Mouse (Mus musculus) forebrain, embryonic 14.5 days (tissue): ENCODE measurements around the gene Ccdc121. TPM values are rescaled to one million over a fixed set of nuclear protein-coding genes. Genes with fewer than 3 reads are reported as not detected.
A peak's percentile ranks its signal among the peaks of the same experiment; 100 is the strongest.

Experiments used
- ATAC-seq: fragments of 200-750 bp; cut with Nextera tagmentation; 2 replicates; pipeline ENCODE4 v1.8.0; 2017; ENCODE audit warnings: mild to moderate bottlenecking, moderate library complexity
- DNase-seq: peaks from one replicate; pipeline ENCODE4 v3.0.0-alpha.2; 2015; ENCODE audit warnings: low spot score
- H3K27ac ChIP-seq: fragments of 300-500 bp; sonication (generic); 2 replicates; pipeline ENCODE4 v1.5.1; 2014; ENCODE audit warnings: low read depth, mild to moderate bottlenecking, control low read depth, low read length, moderate library complexity
- H3K27me3 ChIP-seq: fragments of 300-500 bp; sonication (generic); replicated peaks from 2 replicates; pipeline ENCODE4 v1.6.1; 2014; ENCODE audit warnings: low read length, control low read depth, mixed read lengths; ENCODE audit not compliant: control insufficient read depth, insufficient read depth
- H3K36me3 ChIP-seq: fragments of 300-500 bp; sonication (generic); 2 replicates; pipeline ENCODE4 v1.6.1; 2014; ENCODE audit warnings: low read length, control low read depth; ENCODE audit not compliant: control insufficient read depth, insufficient read depth
- H3K4me1 ChIP-seq: fragments of 300-500 bp; sonication (generic); 2 replicates; pipeline ENCODE4 v1.6.1; 2014; ENCODE audit warnings: antibody characterized with exemption, low read length, control low read depth; ENCODE audit not compliant: control insufficient read depth, insufficient read depth
- H3K4me2 ChIP-seq: fragments of 300-500 bp; sonication (generic); 2 replicates; pipeline ENCODE4 v1.6.1; 2014; ENCODE audit warnings: mild to moderate bottlenecking, control low read depth, low read length
- H3K4me3 ChIP-seq: fragments of 300-500 bp; sonication (generic); 2 replicates; pipeline ENCODE4 v1.5.1; 2014; ENCODE audit warnings: low read depth, low read length, control low read depth
- H3K9ac ChIP-seq: fragments of 300-500 bp; sonication (generic); 2 replicates; pipeline ENCODE4 v1.6.1; 2014; ENCODE audit warnings: mild to moderate bottlenecking, low read length, control low read depth, moderate library complexity
- H3K9me3 ChIP-seq: fragments of 300-500 bp; sonication (generic); replicated peaks from 2 replicates; pipeline ENCODE4 v1.6.1; 2016; ENCODE audit warnings: low read length, control low read depth, mixed read lengths; ENCODE audit not compliant: control insufficient read depth
- WGBS: fragments of 180-500 bp; shearing (Covaris S2); extraction: QIAGEN DNeasy Blood & Tissue Kit; methylation state at CpG from one replicate; pipeline ENCODE4 v1.1.7; 2014; 5-methylcytosine and 5-hydroxymethylcytosine counted together
- polyA plus RNA-seq: library from polyadenylated mRNA; unstranded; fragments of >200 nt; fragmentation: Nextera tagmentation; extraction: Ambion mirVana; gene quantifications from 2 replicates; pipeline ENCODE4 v1.2.1, GENCODE M21; 2014

Gene Ccdc121
- 0.09 TPM in 1 of 2 replicates, not detected in the other for polyA plus RNA-seq

GRCm38 (mm10) chr1:181511307-181511706, at the start of gene Ccdc121:
Ccdc121 (minus strand) TSS chr1:181511451.
- ATAC-seq (no peak), DNase-seq (peak; percentile 4)
- H3K27ac ChIP-seq: no peak within 1 kb of the TSS
- H3K9me3 ChIP-seq: no peaks in the 10 kb centered on the region
- no peaks in the 10 kb centered on the region for H3K27me3 ChIP-seq
- WGBS: 56% methylated on average over 4 of the region's 4 CpGs
- no peak within 1 kb of the TSS for H3K4me2 ChIP-seq
- no peak within 1 kb of the TSS for H3K4me3 ChIP-seq
- H3K9ac ChIP-seq: no peak within 1 kb of the TSS
- H3K36me3 ChIP-seq: no peaks in the 10 kb centered on the region
- H3K4me1 ChIP-seq: no peaks in the 10 kb centered on the region

DNA sequence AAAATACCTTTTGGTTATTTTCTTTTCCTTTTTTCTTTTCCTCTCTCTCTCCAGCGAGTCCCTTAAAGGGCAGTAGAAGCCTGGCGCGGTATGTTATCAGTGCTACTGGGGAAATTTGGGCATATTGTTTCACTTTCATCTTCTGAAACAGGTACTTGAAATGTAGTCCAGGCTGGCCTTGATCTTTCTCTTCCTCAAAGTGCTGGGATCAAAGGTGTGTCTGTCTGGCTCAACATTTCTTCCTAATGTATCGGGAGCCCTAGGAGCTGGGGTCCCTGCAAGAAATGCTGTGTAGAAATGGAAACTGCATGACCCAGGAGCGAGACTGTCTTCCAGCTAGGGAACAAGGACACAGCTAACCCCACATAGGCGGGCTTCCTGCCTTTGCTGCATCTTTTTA, 49.1 kb upstream of the Ccdc121 start:
- WGBS: 87% methylated on average over 6 of the region's 6 CpGs
- ATAC-seq (no peak), DNase-seq (no peak)
- no peak overlapping the region for H3K4me3 ChIP-seq
- no peaks in the 10 kb centered on the region for H3K9me3 ChIP-seq
- no peak overlapping the region for H3K9ac ChIP-seq
- H3K27ac ChIP-seq: peak overlapping the region; percentile 49
- no peaks in the 10 kb centered on the region for H3K27me3 ChIP-seq
- no peaks in the 10 kb centered on the region for H3K36me3 ChIP-seq
- no peak overlapping the region for H3K4me2 ChIP-seq
- peaks cover 10% of the 10 kb centered on the region for H3K4me1 ChIP-seq

GRCm38 (mm10) chr1:181559655-181560054, 48.4 kb upstream of the Ccdc121 start:
- peaks cover 10% of the 10 kb centered on the region for H3K4me1 ChIP-seq
- DNase-seq: no peak
- H3K4me2 ChIP-seq: no peak overlapping the region
- H3K27me3 ChIP-seq: no peaks in the 10 kb centered on the region
- no peak for ATAC-seq
- H3K9ac ChIP-seq: no peak overlapping the region
- H3K9me3 ChIP-seq: no peaks in the 10 kb centered on the region
- 85% methylated on average over 10 of the region's 10 CpGs for WGBS
- no peak overlapping the region for H3K4me3 ChIP-seq
- H3K27ac ChIP-seq: no peak overlapping the region
- H3K36me3 ChIP-seq: no peaks in the 10 kb centered on the region

DNA sequence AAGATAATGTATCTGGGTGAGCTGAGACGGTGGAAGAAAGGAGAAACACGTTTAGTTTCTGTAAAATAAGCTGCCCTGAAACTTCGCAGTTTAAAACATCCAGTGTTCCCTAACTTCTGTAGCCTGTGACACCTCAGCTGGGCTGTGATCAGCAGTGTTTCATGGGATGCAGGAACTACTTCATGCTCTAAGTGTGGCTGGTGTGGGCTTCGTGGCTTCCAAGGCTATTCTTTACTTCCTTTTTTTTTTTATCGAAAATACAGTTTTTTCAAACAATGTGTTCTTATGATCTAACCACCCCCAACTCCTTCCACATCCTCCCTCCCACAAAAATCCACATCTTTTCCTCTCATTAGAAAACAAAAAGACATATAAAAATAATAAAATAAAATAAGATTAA, 44.2 kb upstream of the Ccdc121 start:
- Histone ChIP-seq H3K9ac (no peak overlapping the region), H3K9me3 (no peaks in the 10 kb centered on the region), H3K4me3 (no peak overlapping the region), H3K27ac (no peak overlapping the region), H3K4me2 (no peak overlapping the region), H3K36me3 (no peaks in the 10 kb centered on the region), H3K4me1 (no peaks in the 10 kb centered on the region), H3K27me3 (no peaks in the 10 kb centered on the region)
- no peak for DNase-seq
- ATAC-seq: no peak
- 87% methylated on average over 5 of the region's 5 CpGs for WGBS

- Histone ChIP-seq H3K4me2 (no peak overlapping the region), H3K9me3 (no peaks in the 10 kb centered on the region), H3K27ac (no peak overlapping the region), H3K27me3 (no peaks in the 10 kb centered on the region), H3K4me1 (no peaks in the 10 kb centered on the region), H3K36me3 (no peaks in the 10 kb centered on the region), H3K9ac (no peak overlapping the region), H3K4me3 (no peak overlapping the region)
- peak; percentile 42; the same call in 1 of the 2 replicates for ATAC-seq
- 42% methylated on average over 10 of the region's 10 CpGs for WGBS
- peak; percentile 58 for DNase-seq
Measured at GRCm38 (mm10) chr1:181552533-181553410, 41.5 kb upstream of the Ccdc121 start.

DNA sequence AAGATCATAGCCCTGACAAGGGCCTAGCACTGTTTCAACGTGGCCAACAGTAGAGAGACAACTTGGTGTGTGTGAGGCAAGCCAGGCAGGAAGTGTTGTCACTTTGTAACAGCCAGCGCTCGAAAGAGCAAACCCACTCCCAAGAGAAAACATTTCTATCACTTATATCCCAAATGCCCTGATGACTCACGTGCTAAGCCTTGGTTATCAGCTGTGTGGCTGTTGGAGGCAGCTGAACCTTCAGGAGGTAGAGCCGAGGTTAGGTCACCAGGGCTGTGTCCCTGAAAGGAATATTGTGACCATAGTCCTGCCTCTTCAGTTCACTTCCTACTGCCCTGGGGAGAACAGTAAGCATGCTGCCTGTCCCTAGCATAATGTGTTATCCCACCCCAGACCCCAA, 39.6 kb upstream of the Ccdc121 start:
- no peak for DNase-seq

GRCm38 (mm10) chr1:181549987-181550386, 38.7 kb upstream of the Ccdc121 start:
- no peak for DNase-seq
- ATAC-seq: no peak
- H3K9ac ChIP-seq: no peak overlapping the region
- no peaks in the 10 kb centered on the region for H3K4me1 ChIP-seq
- no peaks in the 10 kb centered on the region for H3K9me3 ChIP-seq
- H3K4me3 ChIP-seq: no peak overlapping the region
- no peaks in the 10 kb centered on the region for H3K36me3 ChIP-seq
- no peaks in the 10 kb centered on the region for H3K27me3 ChIP-seq
- H3K27ac ChIP-seq: no peak overlapping the region
- no peak overlapping the region for H3K4me2 ChIP-seq
- WGBS: 93% methylated on average over 8 of the region's 8 CpGs

More for the DNA sequence above, 39.6 kb upstream of the Ccdc121 start:
- Histone ChIP-seq H3K4me1 (no peaks in the 10 kb centered on the region), H3K4me2 (no peak overlapping the region), H3K9ac (no peak overlapping the region), H3K4me3 (no peak overlapping the region), H3K36me3 (no peaks in the 10 kb centered on the region), H3K27me3 (no peaks in the 10 kb centered on the region), H3K9me3 (no peaks in the 10 kb centered on the region), H3K27ac (no peak overlapping the region)
- WGBS: 72% methylated on average over 5 of the region's 5 CpGs
- no peak for ATAC-seq

GRCm38 (mm10) chr1:181545044-181545772, 34.0 kb upstream of the Ccdc121 start:
- Histone ChIP-seq H3K36me3 (no peaks in the 10 kb centered on the region), H3K27me3 (0 out of 2 replicates have a peak, but pooled peaks cover 3% of the 10 kb centered on the region), H3K4me3 (no peak overlapping the region), H3K27ac (no peak overlapping the region), H3K4me1 (no peaks in the 10 kb centered on the region), H3K4me2 (peak overlapping the region; percentile 46), H3K9me3 (no peaks in the 10 kb centered on the region), H3K9ac (0 out of 2 replicates have a peak overlapping the region, but pooled peaks have one; percentile 32)
- ATAC-seq (peak; percentile 90), DNase-seq (peak; percentile 94)
- 27% methylated on average over 23 of the region's 23 CpGs for WGBS
